Mouse (Mus musculus) liver, postnatal 0 days (tissue): Measurements from ENCODE around the gene Igf1. TPM values are rescaled to one million over a fixed set of nuclear protein-coding genes. Genes with fewer than 3 reads are reported as not detected.

Source experiments
- ATAC-seq: fragments of 200-750 bp; cut with Nextera tagmentation; 2 replicates; pipeline ENCODE4 v1.8.0; 2017; ENCODE audit warnings: mild to moderate bottlenecking, moderate library complexity
- DNase-seq: peaks from one replicate; pipeline ENCODE4 v3.0.0-alpha.2; 2016
- H3K27ac ChIP-seq: fragments of 300-500 bp; sonication (generic); 2 replicates; pipeline ENCODE4 v1.5.1; 2014; ENCODE audit warnings: antibody characterized with exemption, moderate library complexity, mild to moderate bottlenecking, low read depth
- H3K27me3 ChIP-seq: fragments of 300-500 bp; sonication (generic); 2 replicates; pipeline ENCODE4 v1.6.1; 2014; ENCODE audit warnings: low read length, control low read depth, mixed read lengths; ENCODE audit not compliant: insufficient read depth
- H3K36me3 ChIP-seq: fragments of 300-500 bp; sonication (generic); replicated peaks from 2 replicates; pipeline ENCODE4 v1.6.1; 2014; ENCODE audit warnings: mild to moderate bottlenecking, control low read depth, low read length, moderate library complexity, mixed read lengths; ENCODE audit not compliant: insufficient read depth
- H3K4me1 ChIP-seq: fragments of 300-500 bp; sonication (generic); 2 replicates; pipeline ENCODE4 v1.6.1; 2014; ENCODE audit warnings: antibody characterized with exemption, mild to moderate bottlenecking, control low read depth; ENCODE audit not compliant: insufficient read depth
- H3K4me2 ChIP-seq: fragments of 300-500 bp; sonication (generic); 2 replicates; pipeline ENCODE4 v1.6.1; 2014; ENCODE audit warnings: low read depth, mild to moderate bottlenecking, low read length, moderate library complexity, mixed read lengths
- H3K4me3 ChIP-seq: fragments of 300-500 bp; sonication (generic); 2 replicates; pipeline ENCODE4 v1.5.1; 2014; ENCODE audit warnings: low read depth, low read length
- H3K9ac ChIP-seq: fragments of 300-500 bp; sonication (generic); replicated peaks from 2 replicates; pipeline ENCODE4 v1.6.1; 2014; ENCODE audit warnings: mild to moderate bottlenecking, moderate library complexity
- H3K9me3 ChIP-seq: fragments of 300-500 bp; sonication (generic); 2 replicates; pipeline ENCODE4 v1.6.1; 2016; ENCODE audit warnings: mild to moderate bottlenecking, control low read depth, low read length, mixed read lengths
- CTCF ChIP-seq: sonication (generic); IDR thresholded peaks from 2 replicates; pipeline ENCODE4 v1.5.1; 2016; ENCODE audit warnings: antibody characterized with exemption, low read depth
- EP300 ChIP-seq: IDR thresholded peaks from 2 replicates; pipeline ENCODE4 v1.6.1; 2016; ENCODE audit warnings: antibody characterized with exemption, low read depth, mild to moderate bottlenecking
- WGBS: fragments of 180-500 bp; shearing (Covaris S2); extraction: QIAGEN DNeasy Blood & Tissue Kit; methylation state at CpG from one replicate; pipeline ENCODE4 v1.1.7; 2014; ENCODE audit not compliant: insufficient replicate concordance; 5-methylcytosine and 5-hydroxymethylcytosine counted together
- polyA plus RNA-seq: library from polyadenylated mRNA; unstranded; fragments of >200 nt; fragmentation: Nextera tagmentation; extraction: Ambion mirVana; gene quantifications from 2 replicates; pipeline ENCODE4 v1.2.1, GENCODE M21; 2015

The Igf1 gene
- polyA plus RNA-seq, 1 experiment from 2014 or later = 34.1 TPM

DNA sequence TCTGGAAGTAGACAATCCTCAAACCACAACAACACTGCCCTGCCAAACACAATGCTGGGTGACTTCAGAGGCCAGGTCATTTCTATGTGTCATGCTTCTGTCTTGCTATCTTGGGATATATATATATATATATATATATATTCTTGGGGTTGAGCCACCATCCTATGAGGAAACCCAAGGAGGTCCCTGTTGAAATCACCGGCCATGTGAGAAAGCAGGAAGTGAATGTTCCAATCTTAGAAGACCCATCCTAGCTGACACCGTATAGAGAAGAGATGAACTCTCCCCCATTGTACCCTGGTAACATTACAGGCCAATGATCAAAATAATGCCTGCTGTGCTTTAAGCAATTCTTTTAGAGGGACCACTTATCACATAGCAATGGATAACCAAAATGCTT, 28.1 kb upstream of the Igf1 start:
- Histone ChIP-seq H3K9ac (no peak overlapping the region), H3K4me3 (no peak overlapping the region), H3K4me2 (no peak overlapping the region), H3K4me1 (no peaks in the 10 kb centered on the region), H3K27ac (no peak overlapping the region), H3K36me3 (no peaks in the 10 kb centered on the region), H3K27me3 (no peaks in the 10 kb centered on the region), H3K9me3 (no peaks in the 10 kb centered on the region)
- TF ChIP-seq CTCF (no peak), EP300 (no peak)
- ATAC-seq (peak; percentile 56; the same call in 1 of the 2 replicates), DNase-seq (no peak)
- WGBS = 64% methylated on average over 2 of the region's 2 CpGs

DNA sequence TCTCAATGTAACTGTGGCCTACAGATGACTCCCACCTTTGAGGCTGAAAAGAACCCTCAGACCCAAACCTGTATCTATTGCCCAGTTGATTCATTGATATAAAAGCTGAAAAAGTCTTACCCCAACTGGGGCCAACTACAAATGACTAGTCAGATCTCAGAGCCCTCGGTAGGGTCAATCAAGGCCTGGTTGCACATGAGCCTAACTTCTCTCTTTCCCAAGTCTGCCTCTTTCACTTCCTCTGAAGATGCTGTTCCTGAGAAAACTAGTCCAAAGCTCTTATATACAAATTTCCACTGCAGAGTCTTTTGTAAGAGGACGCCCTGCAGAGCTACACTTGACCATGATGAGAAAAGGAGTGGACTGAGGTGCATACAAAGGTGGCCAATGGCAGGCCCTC, 27.4 kb upstream of the Igf1 start:
- no peak overlapping the region for H3K4me3 ChIP-seq
- peak; percentile 25; the same call in 1 of the 2 replicates for ATAC-seq

DNA sequence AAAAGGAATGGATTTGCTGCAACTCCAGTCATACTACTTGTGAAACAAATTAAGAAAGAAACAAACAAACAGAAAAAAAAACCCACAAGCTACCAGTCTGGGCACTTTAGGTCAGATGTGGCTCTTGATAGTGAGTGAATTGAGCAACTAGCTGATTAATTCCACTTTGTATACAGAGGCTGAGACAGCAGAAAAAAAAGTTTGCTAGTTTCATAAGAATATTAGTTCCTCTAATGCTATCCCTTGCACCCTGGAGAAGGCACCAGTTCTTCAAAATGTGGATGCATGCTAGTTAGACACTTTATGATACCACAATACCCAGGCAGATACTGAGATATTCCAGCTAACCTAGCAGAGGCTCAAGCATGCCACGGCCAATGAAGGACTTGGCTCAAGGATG, 26.0 kb upstream of the Igf1 start:
- Histone ChIP-seq H3K36me3 (no peaks in the 10 kb centered on the region), H3K4me3 (no peak overlapping the region), H3K4me1 (no peaks in the 10 kb centered on the region), H3K4me2 (no peak overlapping the region), H3K27ac (no peak overlapping the region), H3K9me3 (no peaks in the 10 kb centered on the region), H3K9ac (no peak overlapping the region), H3K27me3 (no peaks in the 10 kb centered on the region)
- DNase-seq (no peak), ATAC-seq (peak; percentile 49)
- TF ChIP-seq CTCF (no peak), EP300 (no peak)
- WGBS = 62% methylated on average over 1 of the region's 1 CpGs

More for the DNA sequence above, 27.4 kb upstream of the Igf1 start:
- no peak overlapping the region for H3K27ac ChIP-seq
- no peaks in the 10 kb centered on the region for H3K4me1 ChIP-seq
- DNase-seq = no peak
- no peaks in the 10 kb centered on the region for H3K36me3 ChIP-seq
- no peaks in the 10 kb centered on the region for H3K27me3 ChIP-seq
- H3K9me3 ChIP-seq = no peaks in the 10 kb centered on the region
- TF ChIP-seq EP300 (no peak), CTCF (no peak)
- 56% methylated on average over 2 of the region's 2 CpGs for WGBS
- H3K4me2 ChIP-seq = no peak overlapping the region
- H3K9ac ChIP-seq = no peak overlapping the region

DNA sequence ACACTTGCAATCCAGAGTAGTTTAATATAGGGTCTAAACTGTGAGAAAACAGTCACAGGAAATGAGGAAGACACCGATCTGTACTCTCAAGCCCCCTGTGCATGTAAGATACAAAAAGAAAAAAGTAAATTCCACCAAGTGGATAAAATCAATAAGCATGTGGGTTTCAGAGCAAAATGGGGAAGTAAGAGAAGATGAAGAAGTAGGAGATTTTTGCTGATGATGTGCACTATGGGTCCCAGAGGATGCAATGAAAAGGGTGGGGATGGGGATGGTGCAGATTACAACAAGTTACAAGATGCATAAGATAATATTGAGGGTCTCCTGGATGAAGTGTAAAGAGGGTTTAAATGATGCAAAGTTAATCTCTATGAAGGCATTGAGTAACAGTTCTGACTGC, 18.6 kb upstream of the Igf1 start:
- H3K4me3 ChIP-seq = no peak overlapping the region
- H3K4me2 ChIP-seq = no peak overlapping the region
- H3K27me3 ChIP-seq = no peaks in the 10 kb centered on the region
- no peaks in the 10 kb centered on the region for H3K4me1 ChIP-seq
- 77% methylated on average over 1 of the region's 1 CpGs for WGBS
- no peak overlapping the region for H3K27ac ChIP-seq
- H3K9me3 ChIP-seq = no peaks in the 10 kb centered on the region
- TF ChIP-seq CTCF = no peak
- no peak for TF ChIP-seq EP300
- H3K36me3 ChIP-seq = no peaks in the 10 kb centered on the region
- H3K9ac ChIP-seq = no peak overlapping the region
- no peak for DNase-seq
- no peak for ATAC-seq

DNA sequence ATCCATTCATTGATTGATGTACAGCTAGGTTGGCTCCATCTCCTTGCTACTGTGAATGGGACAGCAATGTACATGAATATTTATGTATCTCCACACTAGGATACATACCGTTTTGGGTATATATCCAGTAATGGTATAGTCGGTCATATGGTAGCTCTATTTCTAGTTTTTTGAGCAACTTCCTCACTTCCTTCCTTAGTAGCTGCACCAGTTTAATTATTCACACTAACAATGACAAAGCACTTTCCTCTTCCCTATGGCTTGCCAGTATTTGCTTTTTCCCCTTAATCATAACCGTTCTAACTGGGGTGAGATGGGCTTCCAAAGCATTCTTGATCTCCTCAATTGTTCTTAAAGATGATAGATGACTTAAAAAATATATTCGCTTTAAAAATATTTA, 15.6 kb upstream of the Igf1 start:
- Histone ChIP-seq H3K36me3 (no peaks in the 10 kb centered on the region), H3K4me3 (no peak overlapping the region)

DNA sequence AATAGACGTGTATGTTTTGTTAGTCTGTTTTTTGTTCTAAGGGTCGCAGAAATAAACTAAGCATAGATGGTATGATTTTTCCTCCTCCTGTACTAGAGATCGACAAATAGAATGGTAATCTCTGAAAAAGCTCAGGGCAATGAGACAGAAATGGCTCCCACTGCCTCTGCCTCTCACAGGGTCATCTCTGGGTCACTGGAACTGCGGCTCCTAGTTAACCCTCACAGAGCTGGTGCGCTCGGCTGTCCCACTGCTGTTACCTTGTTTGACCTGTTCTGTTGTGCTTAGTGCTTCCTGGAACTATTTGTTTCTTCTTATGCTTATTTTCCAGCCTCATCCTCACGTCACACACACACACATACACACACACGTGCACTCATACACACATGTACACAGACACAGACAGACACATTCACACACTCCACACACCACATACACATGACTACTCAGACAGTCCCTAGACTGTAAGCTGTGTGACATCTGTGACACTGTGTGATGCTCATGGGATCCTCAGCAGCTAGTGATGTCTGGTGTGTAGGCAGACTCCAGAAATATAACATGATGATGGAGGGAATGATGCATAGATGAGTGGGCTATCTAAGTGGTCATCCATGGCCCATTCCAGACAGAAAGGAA, 13.0 kb upstream of the Igf1 start:
- WGBS = 53% methylated on average over 8 of the region's 8 CpGs
- no peaks in the 10 kb centered on the region for H3K27me3 ChIP-seq
- no peak overlapping the region for H3K27ac ChIP-seq
- ATAC-seq = no peak
- TF ChIP-seq EP300 = no peak
- TF ChIP-seq CTCF = no peak
- no peak for DNase-seq
- no peak overlapping the region for H3K9ac ChIP-seq
- H3K36me3 ChIP-seq = no peaks in the 10 kb centered on the region
- 0 out of 2 replicates have a peak, but pooled peaks cover 4% of the 10 kb centered on the region for H3K4me1 ChIP-seq
- H3K4me2 ChIP-seq = no peak overlapping the region
- H3K4me3 ChIP-seq = no peak overlapping the region
- H3K9me3 ChIP-seq = no peaks in the 10 kb centered on the region

More for the DNA sequence above, 15.6 kb upstream of the Igf1 start:
- H3K9me3 ChIP-seq = no peaks in the 10 kb centered on the region
- TF ChIP-seq CTCF = no peak
- no peak for TF ChIP-seq EP300
- DNase-seq = no peak
- WGBS = 44% methylated on average over 4 of the region's 4 CpGs
- no peak overlapping the region for H3K27ac ChIP-seq
- H3K27me3 ChIP-seq = no peaks in the 10 kb centered on the region
- H3K9ac ChIP-seq = no peak overlapping the region
- 0 out of 2 replicates have a peak, but pooled peaks cover under 1% of the 10 kb centered on the region for H3K4me1 ChIP-seq
- no peak overlapping the region for H3K4me2 ChIP-seq
- ATAC-seq = no peak

DNA sequence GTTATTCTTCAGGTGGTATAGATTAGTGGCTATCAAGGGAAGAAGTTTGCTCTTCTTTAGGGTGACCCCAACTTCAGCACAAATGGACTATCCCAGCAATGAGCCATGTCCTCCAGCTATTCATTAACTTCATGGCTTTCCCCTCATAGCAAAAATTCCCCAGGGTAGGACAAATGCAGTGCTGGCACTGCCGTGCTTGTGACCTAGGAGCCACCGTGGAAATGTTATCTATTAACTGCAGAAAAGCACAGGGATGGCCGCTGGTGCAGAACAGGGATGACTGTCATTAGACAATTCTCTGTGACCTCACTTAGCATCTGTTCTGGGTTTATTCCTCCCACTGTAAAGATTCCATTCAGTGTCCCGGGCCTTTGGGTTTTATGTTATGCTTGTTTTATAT, 10.2 kb upstream of the Igf1 start:
- H3K27ac ChIP-seq = 0 out of 2 replicates have a peak overlapping the region, but pooled peaks have one; percentile 0
- 0 out of 2 replicates have a peak, but pooled peaks cover 4% of the 10 kb centered on the region for H3K4me1 ChIP-seq
- H3K4me2 ChIP-seq = no peak overlapping the region
- no peak overlapping the region for H3K9ac ChIP-seq
- 53% methylated on average over 4 of the region's 4 CpGs for WGBS
- DNase-seq (peak; percentile 26), ATAC-seq (peak; percentile 72)
- no peaks in the 10 kb centered on the region for H3K36me3 ChIP-seq
- no peaks in the 10 kb centered on the region for H3K9me3 ChIP-seq
- no peak overlapping the region for H3K4me3 ChIP-seq
- no peaks in the 10 kb centered on the region for H3K27me3 ChIP-seq
- TF ChIP-seq CTCF (no peak), EP300 (no peak)
